Mouse (Mus musculus) left cerebral cortex, postnatal 25 days (tissue): Measurements from ENCODE around the gene Chac1. TPM values are rescaled to one million over a fixed set of nuclear protein-coding genes. Genes with fewer than 3 reads are reported as not detected.

Source experiments
- DNase-seq, 2 experiments: peaks; one replicate each; pipeline ENCODE4 v3.0.0; 2022; ENCODE audit warnings: low spot score in 2 of 2, mixed read lengths in 1 of 2
- intact Hi-C: fragments of 180-260 bp; cut with DNase I; formaldehyde crosslinking; loops from one replicate; pipeline ENCODE4 v1.15.1; 2025
- total RNA-seq, 2 experiments: library from RNA; stranded (reverse); gene quantifications; 2 replicates each; pipeline ENCODE4 v1.2.3; 2021

Gene Chac1
- total RNA-seq, 2 experiments from 2014 or later, result 9.6 to 9.8 TPM

DNA sequence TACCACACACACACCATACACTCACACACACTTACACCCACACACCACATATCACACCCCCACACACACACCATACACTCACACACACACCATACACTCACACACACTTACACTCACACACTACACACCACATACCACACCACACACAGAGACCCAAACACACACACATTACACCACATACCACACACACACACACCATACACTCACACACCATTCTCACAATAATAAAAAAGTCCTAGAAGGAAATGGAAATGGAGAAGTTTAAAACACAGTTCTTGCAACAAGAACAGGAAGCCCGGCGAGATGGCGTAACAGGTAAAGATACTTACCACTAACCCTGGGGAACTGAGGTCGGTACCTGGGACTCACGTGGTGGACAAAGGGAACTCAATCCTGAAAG lies 5.8 kb downstream of the Chac1 start:
- no peak for DNase-seq
- intact Hi-C loops, result no loop called here

DNA sequence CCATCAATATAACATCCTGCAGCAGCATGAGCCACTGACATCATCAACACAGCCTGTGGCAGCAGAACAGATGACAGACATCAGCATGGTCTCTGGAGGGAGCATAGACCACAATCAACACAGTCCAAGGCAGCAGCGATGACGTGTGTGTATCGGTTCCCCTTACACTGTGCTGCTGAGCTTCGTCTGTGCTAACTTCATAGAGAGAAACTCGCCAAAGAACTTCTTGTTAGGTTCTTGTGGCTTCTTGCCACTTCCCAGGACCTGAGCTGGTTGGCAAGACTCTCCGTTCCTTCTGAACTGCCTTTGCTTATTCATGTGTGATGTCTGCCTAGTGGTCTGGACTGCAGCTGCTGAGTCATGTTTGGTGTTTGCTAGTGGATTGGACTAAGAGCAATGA lies 7.2 kb downstream of the Chac1 start:
- DNase-seq, result no peak
- intact Hi-C loops, result no loop called here

DNA sequence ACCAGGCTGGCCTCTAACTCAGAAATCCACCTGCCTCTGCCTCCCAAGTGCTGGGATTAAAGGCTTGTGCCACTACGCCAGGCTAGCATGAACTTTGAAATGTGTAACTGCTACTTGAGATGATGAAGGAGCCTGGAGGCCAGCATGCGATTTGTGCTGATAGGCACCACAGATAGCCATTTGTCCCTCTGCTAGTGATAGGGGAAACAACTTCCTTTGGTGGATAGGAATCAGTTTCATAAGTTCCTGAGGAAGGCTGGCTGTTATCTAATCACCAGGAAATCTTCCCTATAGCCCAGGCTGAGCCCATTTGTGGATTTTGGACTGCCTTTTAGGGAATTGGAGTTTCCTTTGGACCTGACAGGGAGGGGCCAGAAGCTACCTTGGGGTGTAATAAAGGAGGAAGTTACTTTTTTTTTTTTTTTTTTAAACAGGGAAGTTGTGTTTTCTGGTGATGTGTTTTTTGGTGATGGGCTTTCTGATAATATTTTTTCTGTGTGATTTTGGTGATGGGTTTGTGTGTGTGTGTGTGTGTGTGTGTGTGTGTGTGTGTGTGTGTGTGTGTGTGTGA lies 8.8 kb downstream of the Chac1 start:
- DNase-seq, result no peak
- intact Hi-C loops, result no loop called here

GRCm38 (mm10) chr2:119364969-119365368 lies 13.9 kb downstream of the Chac1 start:
- intact Hi-C loops, result no loop called here

GRCm38 (mm10) chr2:119367346-119367745 lies 16.3 kb downstream of the Chac1 start:
- no peak for DNase-seq
- intact Hi-C loops, result no loop called here

More at GRCm38 (mm10) chr2:119364969-119365368, 13.9 kb downstream of the Chac1 start:
- no peak for DNase-seq

GRCm38 (mm10) chr2:119370116-119370515 lies 19.1 kb downstream of the Chac1 start:
- intact Hi-C loops, result no loop called here
- no peak for DNase-seq

DNA sequence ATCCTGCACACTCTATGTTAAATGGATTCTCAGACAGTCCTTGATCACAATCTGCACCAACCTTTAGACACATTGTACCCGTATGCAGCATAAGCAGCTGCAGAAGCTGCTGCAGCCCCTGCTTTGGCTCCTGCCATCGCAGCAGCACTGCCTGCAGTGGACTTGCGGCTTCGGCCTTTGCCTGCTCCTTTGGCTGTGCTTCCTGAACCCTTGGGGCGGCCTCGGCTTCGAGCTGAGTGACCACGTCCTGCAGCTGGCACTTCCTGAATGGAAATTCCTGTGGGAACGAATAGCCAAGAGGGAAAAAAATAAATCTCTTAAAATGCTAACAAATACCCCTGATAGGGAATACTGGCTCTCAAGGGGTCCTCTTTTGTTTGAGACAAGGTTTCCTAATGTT lies 26.3 kb downstream of the Chac1 start:
- intact Hi-C loops, result no loop called here
- DNase-seq, result no peak

- no peak for DNase-seq
- intact Hi-C loops, result no loop called here
Measured at GRCm38 (mm10) chr2:119377826-119378225, 26.8 kb downstream of the Chac1 start.

DNA sequence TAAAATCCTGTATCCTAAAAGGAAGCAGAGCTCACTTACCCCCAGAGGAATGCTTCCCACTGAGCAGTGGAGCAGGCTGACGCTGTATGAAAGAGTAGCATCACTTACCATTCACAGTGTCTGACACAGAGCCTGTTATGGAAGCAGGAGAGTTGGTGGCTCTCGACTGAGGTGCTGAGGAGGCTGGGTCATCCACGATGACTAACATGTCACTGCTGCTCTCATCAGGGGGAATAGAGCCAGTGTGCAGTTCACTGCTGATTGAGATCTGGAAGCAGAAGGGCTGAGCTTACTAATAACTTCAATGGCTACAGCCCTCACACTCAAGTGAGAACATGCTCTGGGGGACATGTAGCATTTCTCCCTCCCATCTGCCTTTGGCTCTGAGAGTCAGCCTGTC lies 28.4 kb downstream of the Chac1 start:
- intact Hi-C loops, result no loop called here
- DNase-seq, result no peak

GRCm38 (mm10) chr2:119388266-119388665 lies 37.2 kb downstream of the Chac1 start:
- intact Hi-C loops, result no loop called here
- no peak for DNase-seq

- intact Hi-C loops, result no loop called here
- no peak for DNase-seq
Measured at GRCm38 (mm10) chr2:119389992-119390391, 39.0 kb downstream of the Chac1 start.

GRCm38 (mm10) chr2:119398252-119398651 lies 47.2 kb downstream of the Chac1 start:
- no peak for DNase-seq
- intact Hi-C loops, result no loop called here

DNA sequence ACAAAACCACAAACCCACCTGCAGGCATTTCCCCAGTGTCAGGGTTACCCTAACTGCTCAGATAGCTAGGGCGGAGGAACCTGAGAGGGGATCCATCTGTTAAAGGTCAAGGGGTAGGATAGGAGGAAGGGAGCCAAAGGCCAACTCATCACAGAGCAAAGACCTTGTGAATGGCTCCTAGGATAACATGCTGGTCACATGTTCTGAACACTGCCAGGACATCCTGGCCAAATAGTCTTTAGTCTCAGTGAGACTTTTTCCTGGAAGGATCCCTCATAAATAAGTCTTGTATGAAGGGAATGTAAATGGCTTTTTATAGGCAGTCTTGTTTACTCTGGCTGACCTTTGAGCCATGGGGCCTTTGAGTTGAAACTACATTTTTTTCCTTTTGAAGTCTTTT lies 47.6 kb downstream of the Chac1 start:
- no peak for DNase-seq
- intact Hi-C loops, result no loop called here

GRCm38 (mm10) chr2:119399313-119399712 lies 48.3 kb downstream of the Chac1 start:
- intact Hi-C loops, result no loop called here

More at GRCm38 (mm10) chr2:119399313-119399712, 48.3 kb downstream of the Chac1 start:
- no peak for DNase-seq

Other genes with a start within 250 kb of the Chac1 start
- under 1 TPM; 0.46 to 0.94 TPM for gene Rad51, start 238.4 kb upstream of the Chac1 start, total RNA-seq
- gene Rmdn3, start 194.2 kb upstream of the Chac1 start, total RNA-seq, result 10 to 100 TPM; 56.5 to 62.4 TPM
- not detected for gene Gchfr, start 183.5 kb upstream of the Chac1 start, total RNA-seq
- not detected for gene Gm14137, start 176.7 kb upstream of the Chac1 start, total RNA-seq
- 10 to 100 TPM; 28.8 to 32.2 TPM for gene Zfyve19, start 142.6 kb upstream of the Chac1 start, total RNA-seq
- gene Dnajc17, start 142.4 kb upstream of the Chac1 start, total RNA-seq, result 10 to 100 TPM; 16.4 to 18.5 TPM
- not detected for gene Ppp1r14d, start 121.3 kb upstream of the Chac1 start, total RNA-seq
- 1 to 10 TPM; 1.3 to 1.4 TPM for gene Spint1, start 113.9 kb upstream of the Chac1 start, total RNA-seq
- 1 to 10 TPM; 7.9 to 9.0 TPM for gene Rhov, start 80.0 kb upstream of the Chac1 start, total RNA-seq
- gene Vps18, start 62.5 kb upstream of the Chac1 start, total RNA-seq, result 10 to 100 TPM; 48.4 to 48.9 TPM
- gene Dll4, start 25.4 kb upstream of the Chac1 start, total RNA-seq, result 1 to 10 TPM; 2.3 to 4.0 TPM
- 10 to 100 TPM; 19.5 to 20.7 TPM for gene Ino80, start 126.5 kb downstream of the Chac1 start, total RNA-seq
- under 1 TPM; 0.57 to 0.98 TPM for gene Exd1, start 196.4 kb downstream of the Chac1 start, total RNA-seq
- 100 to 1,000 TPM; 157 to 170 TPM for gene Chp1, start 196.5 kb downstream of the Chac1 start, total RNA-seq